Mouse (Mus musculus) urinary bladder, postnatal 25 days (tissue): ENCODE measurements around the gene Arhgef10l.

Experiments
- DNase-seq: peaks from one replicate; pipeline ENCODE4 v3.0.0; 2022; ENCODE audit warnings: low spot score

Gene Arhgef10l

GRCm38 (mm10) chr4:140661406-140662022 is 4.3 kb downstream of the Arhgef10l start:
- no peak for DNase-seq

- peak; percentile 67 for DNase-seq
These were observed 7.9 kb downstream of the Arhgef10l start for GRCm38 (mm10) chr4:140657681-140658575.

- no peak for DNase-seq
These were observed 9.3 kb downstream of the Arhgef10l start for GRCm38 (mm10) chr4:140656529-140656928.

- no peak for DNase-seq
These were observed 11.0 kb downstream of the Arhgef10l start for GRCm38 (mm10) chr4:140654798-140655197.

GRCm38 (mm10) chr4:140653835-140654583 is 11.8 kb downstream of the Arhgef10l start:
- DNase-seq, result no peak

GRCm38 (mm10) chr4:140649731-140650130 is 16.1 kb downstream of the Arhgef10l start:
- DNase-seq, result no peak

- no peak for DNase-seq
These were observed 16.6 kb downstream of the Arhgef10l start for GRCm38 (mm10) chr4:140649207-140649591.

GRCm38 (mm10) chr4:140648443-140649206 is 17.2 kb downstream of the Arhgef10l start:
- DNase-seq, result peak; percentile 44

- no peak for DNase-seq
These were observed 17.9 kb downstream of the Arhgef10l start for GRCm38 (mm10) chr4:140647711-140648421.

- DNase-seq, result no peak
These were observed 20.2 kb downstream of the Arhgef10l start for GRCm38 (mm10) chr4:140645638-140646037.

GRCm38 (mm10) chr4:140644701-140645100 is 21.1 kb downstream of the Arhgef10l start:
- no peak for DNase-seq

GRCm38 (mm10) chr4:140644276-140644675 is 21.5 kb downstream of the Arhgef10l start:
- no peak for DNase-seq

- no peak for DNase-seq
These were observed 23.4 kb downstream of the Arhgef10l start for GRCm38 (mm10) chr4:140642378-140642777.

GRCm38 (mm10) chr4:140641414-140641918 is 24.3 kb downstream of the Arhgef10l start:
- no peak for DNase-seq

GRCm38 (mm10) chr4:140640668-140641067 is 25.1 kb downstream of the Arhgef10l start:
- DNase-seq, result no peak

GRCm38 (mm10) chr4:140640242-140640523 is 25.6 kb downstream of the Arhgef10l start:
- no peak for DNase-seq

GRCm38 (mm10) chr4:140639431-140640241 is 26.2 kb downstream of the Arhgef10l start:
- no peak for DNase-seq

- DNase-seq, result no peak
These were observed 27.2 kb downstream of the Arhgef10l start for GRCm38 (mm10) chr4:140638591-140638990.

- DNase-seq, result no peak
These were observed 28.5 kb downstream of the Arhgef10l start for GRCm38 (mm10) chr4:140637269-140637668.

GRCm38 (mm10) chr4:140636312-140636996 is 29.4 kb downstream of the Arhgef10l start:
- no peak for DNase-seq
